Mouse (Mus musculus) hindbrain, postnatal 0 days (tissue): ENCODE data around the gene Rora. TPM values are rescaled to one million over a fixed set of nuclear protein-coding genes. Genes with fewer than 3 reads are reported as not detected.

Experiments
- ATAC-seq: fragments of 200-750 bp; cut with Nextera tagmentation; 2 replicates; pipeline ENCODE4 v1.8.0; 2017; ENCODE audit warnings: mild to moderate bottlenecking, moderate TSS enrichment, moderate library complexity
- DNase-seq: peaks from one replicate; pipeline ENCODE4 v3.0.0-alpha.2; 2015; ENCODE audit warnings: low spot score
- H3K27ac ChIP-seq: fragments of 300-500 bp; sonication (generic); 2 replicates; pipeline ENCODE4 v1.5.1; 2014; ENCODE audit warnings: mild to moderate bottlenecking
- H3K27me3 ChIP-seq: fragments of 300-500 bp; sonication (generic); 2 replicates; pipeline ENCODE4 v1.6.1; 2014; ENCODE audit warnings: low read length, mixed read lengths; ENCODE audit not compliant: insufficient read depth
- H3K36me3 ChIP-seq: fragments of 300-500 bp; sonication (generic); 2 replicates; pipeline ENCODE4 v1.6.1; 2014; ENCODE audit warnings: low read length, mixed read lengths; ENCODE audit not compliant: insufficient read depth
- H3K4me1 ChIP-seq: fragments of 300-500 bp; sonication (generic); 2 replicates; pipeline ENCODE4 v1.6.1; 2014; ENCODE audit warnings: antibody characterized with exemption, low read length, mixed read lengths; ENCODE audit not compliant: insufficient read depth
- H3K4me2 ChIP-seq: fragments of 300-500 bp; sonication (generic); 2 replicates; pipeline ENCODE4 v1.6.1; 2014; ENCODE audit warnings: low read depth, mild to moderate bottlenecking, low read length, moderate library complexity, mixed read lengths
- H3K4me3 ChIP-seq: fragments of 300-500 bp; sonication (generic); 2 replicates; pipeline ENCODE4 v1.5.1; 2014; ENCODE audit warnings: low read length
- H3K9ac ChIP-seq: fragments of 300-500 bp; sonication (generic); replicated peaks from 2 replicates; pipeline ENCODE4 v1.6.1; 2014; ENCODE audit warnings: mild to moderate bottlenecking, low read length, moderate library complexity, mixed read lengths
- H3K9me3 ChIP-seq: fragments of 300-500 bp; sonication (generic); 2 replicates; pipeline ENCODE4 v1.6.1; 2016; ENCODE audit warnings: low read length, mixed read lengths
- CTCF ChIP-seq: IDR thresholded peaks from 2 replicates; pipeline ENCODE4 v1.5.1; 2016; ENCODE audit warnings: antibody characterized with exemption, control low read depth, low read depth
- WGBS: fragments of 180-500 bp; shearing (Covaris S2); extraction: QIAGEN DNeasy Blood & Tissue Kit; methylation state at CpG from one replicate; pipeline ENCODE4 v1.1.7; 2014; 5-methylcytosine and 5-hydroxymethylcytosine counted together
- polyA plus RNA-seq: library from polyadenylated mRNA; unstranded; fragments of >200 nt; fragmentation: Nextera tagmentation; extraction: Ambion mirVana; gene quantifications from 2 replicates; pipeline ENCODE4 v1.2.1, GENCODE M21; 2015
- total RNA-seq: library from RNA; depleted of rRNA; stranded (reverse); fragments of >200 nt; gene quantifications from 2 replicates; pipeline ENCODE4 v1.2.3, GENCODE M21; 2014

Gene Rora
- total and polyA plus RNA-seq, 2 experiments from 2014 or later, result 27.5 to 59.4 TPM

- 76% methylated on average over 11 of the region's 11 CpGs for WGBS
- Histone ChIP-seq H3K4me1 (no peaks in the 10 kb centered on the region), H3K27me3 (no peaks in the 10 kb centered on the region), H3K4me2 (no peak overlapping the region), H3K9ac (no peak overlapping the region), H3K36me3 (no peaks in the 10 kb centered on the region), H3K4me3 (no peak overlapping the region), H3K27ac (no peak overlapping the region), H3K9me3 (no peaks in the 10 kb centered on the region)
- no peak for DNase-seq
- no peak for ATAC-seq
- TF ChIP-seq CTCF, result no peak
These were observed 92.5 kb downstream of the Rora start for GRCm38 (mm10) chr9:68745931-68746646.

- DNase-seq, result peak; percentile 34
- TF ChIP-seq CTCF, result no peak
- Histone ChIP-seq H3K4me3 (no peak overlapping the region), H3K27ac (no peak overlapping the region), H3K36me3 (no peaks in the 10 kb centered on the region), H3K4me2 (no peak overlapping the region), H3K9ac (no peak overlapping the region), H3K4me1 (peaks cover 8% of the 10 kb centered on the region; the same call in 1 of the 2 replicates), H3K27me3 (no peaks in the 10 kb centered on the region), H3K9me3 (no peaks in the 10 kb centered on the region)
- ATAC-seq, result no peak
- 45% methylated on average over 2 of the region's 2 CpGs for WGBS
These were observed 103.4 kb downstream of the Rora start for GRCm38 (mm10) chr9:68756976-68757375.

GRCm38 (mm10) chr9:68759324-68759723 is 105.7 kb downstream of the Rora start:
- Histone ChIP-seq H3K9ac (no peak overlapping the region), H3K27me3 (no peaks in the 10 kb centered on the region), H3K4me2 (no peak overlapping the region), H3K36me3 (no peaks in the 10 kb centered on the region), H3K9me3 (no peaks in the 10 kb centered on the region), H3K4me1 (peaks cover 8% of the 10 kb centered on the region; the same call in 1 of the 2 replicates), H3K4me3 (no peak overlapping the region), H3K27ac (no peak overlapping the region)
- ATAC-seq, result peak; percentile 38; the same call in 1 of the 2 replicates
- 77% methylated on average over 8 of the region's 8 CpGs for WGBS
- TF ChIP-seq CTCF, result peak; percentile 64
- DNase-seq, result peak; percentile 56

GRCm38 (mm10) chr9:68760329-68760728 is 106.7 kb downstream of the Rora start:
- TF ChIP-seq CTCF, result no peak
- DNase-seq, result no peak
- H3K9ac ChIP-seq, result no peak overlapping the region
- no peak overlapping the region for H3K4me2 ChIP-seq
- no peaks in the 10 kb centered on the region for H3K36me3 ChIP-seq
- H3K9me3 ChIP-seq, result no peaks in the 10 kb centered on the region
- ATAC-seq, result no peak
- H3K4me1 ChIP-seq, result peaks cover 8% of the 10 kb centered on the region; the same call in 1 of the 2 replicates
- WGBS, result 74% methylated on average over 4 of the region's 4 CpGs
- H3K27ac ChIP-seq, result no peak overlapping the region
- no peaks in the 10 kb centered on the region for H3K27me3 ChIP-seq
- H3K4me3 ChIP-seq, result no peak overlapping the region

- H3K27ac ChIP-seq, result no peak overlapping the region
- H3K9me3 ChIP-seq, result no peaks in the 10 kb centered on the region
- DNase-seq, result no peak
- H3K36me3 ChIP-seq, result no peaks in the 10 kb centered on the region
- no peak overlapping the region for H3K4me2 ChIP-seq
- H3K4me3 ChIP-seq, result no peak overlapping the region
- peaks cover 8% of the 10 kb centered on the region; the same call in 1 of the 2 replicates for H3K4me1 ChIP-seq
- no peak for ATAC-seq
- no peaks in the 10 kb centered on the region for H3K27me3 ChIP-seq
- TF ChIP-seq CTCF, result no peak
- no peak overlapping the region for H3K9ac ChIP-seq
- WGBS, result 59% methylated on average over 3 of the region's 3 CpGs
These were observed 107.3 kb downstream of the Rora start for GRCm38 (mm10) chr9:68760876-68761275.

- Histone ChIP-seq H3K4me2 (no peak overlapping the region), H3K36me3 (no peaks in the 10 kb centered on the region), H3K4me1 (peaks cover 8% of the 10 kb centered on the region; the same call in 1 of the 2 replicates), H3K9me3 (no peaks in the 10 kb centered on the region), H3K9ac (no peak overlapping the region), H3K27ac (no peak overlapping the region), H3K4me3 (no peak overlapping the region), H3K27me3 (no peaks in the 10 kb centered on the region)
- no peak for ATAC-seq
- no peak for TF ChIP-seq CTCF
- no peak for DNase-seq
- WGBS, result 37% methylated on average over 7 of the region's 7 CpGs
These were observed 108.1 kb downstream of the Rora start for GRCm38 (mm10) chr9:68761672-68762071.

- peaks cover 8% of the 10 kb centered on the region; the same call in 1 of the 2 replicates for H3K4me1 ChIP-seq
- no peak overlapping the region for H3K27ac ChIP-seq
- no peaks in the 10 kb centered on the region for H3K27me3 ChIP-seq
- H3K36me3 ChIP-seq, result no peaks in the 10 kb centered on the region
- ATAC-seq (no peak), DNase-seq (no peak)
- no peak overlapping the region for H3K4me3 ChIP-seq
- TF ChIP-seq CTCF, result peak; percentile 66
- no peak overlapping the region for H3K4me2 ChIP-seq
- WGBS, result 69% methylated on average over 1 of the region's 1 CpGs
- H3K9ac ChIP-seq, result no peak overlapping the region
- no peaks in the 10 kb centered on the region for H3K9me3 ChIP-seq
These were observed 112.0 kb downstream of the Rora start for GRCm38 (mm10) chr9:68765595-68765994.
